16 mouse cellular contexts compared by ENCODE assay signal in the genomic region with DNA sequence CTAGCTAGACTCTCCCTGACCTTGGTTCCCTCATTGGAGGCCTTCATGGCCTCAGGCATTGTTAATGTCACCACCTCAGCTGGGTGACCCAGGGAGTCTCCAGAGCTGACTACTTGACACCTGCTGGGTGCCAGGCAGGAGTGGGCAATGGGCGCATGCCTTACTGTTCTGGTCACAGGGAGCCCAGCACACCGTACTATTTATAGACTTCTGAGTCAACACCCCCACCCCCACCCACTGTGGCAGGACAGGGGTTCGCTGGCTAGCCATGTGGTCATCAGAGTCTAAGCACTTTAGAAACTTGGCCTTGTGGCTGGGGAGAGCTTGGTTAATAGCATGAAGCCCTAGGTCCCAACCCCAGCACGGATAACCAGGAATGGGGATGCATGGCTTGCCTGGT. TPM values are rescaled to one million over a fixed set of nuclear protein-coding genes. Genes with fewer than 3 reads are reported as not detected.
A peak's percentile ranks its signal among the peaks of the same experiment; 100 is the strongest.
DNase-seq lines count a peak whose midpoint lies in the region; ATAC-seq and TF ChIP-seq lines count a peak whose summit lies in the region.
"Had no signal": no experiment of that assay in that cellular context is flagged by ENCODE, and none has a peak within 500 bp of the region (broad histone marks: within the 10 kb centered on the region; RNA-seq: fewer than 3 reads in every experiment).

No protein-coding gene starts in this region.

- no peak overlapping the region for H3K4me3 ChIP-seq in liver, embryonic 13.5 days (replicated peaks)
- no peak overlapping the region for H3K4me3 ChIP-seq in heart, embryonic 13.5 days
- no peak overlapping the region for H3K4me3 ChIP-seq in stomach, postnatal 0 days (ENCODE audit: low read depth, low read length)
- H3K4me3 ChIP-seq in cerebellum, adult 2 months (replicated peaks; ENCODE audit: insufficient read depth, low read depth, low read length) = no peak overlapping the region
- H3K4me3 ChIP-seq: layer of hippocampus, adult 2 months; limb, embryonic 10.5 days; midbrain, embryonic 13.5 days; neural tube, embryonic 12.5 days had no signal

- no peak for TF ChIP-seq CTCF in stomach, postnatal 0 days (IDR thresholded peaks at IDR 0.05; ENCODE audit: low read depth)
- no peak for TF ChIP-seq CTCF in cerebellum, adult 2 months (IDR thresholded peaks at IDR 0.05; ENCODE audit: borderline replicate concordance, insufficient read depth, low read depth, low read length)

- 0 out of 2 replicates have a peak overlapping the region, but pooled peaks have one; percentile 15 for H3K9ac ChIP-seq in liver, embryonic 13.5 days
- peak overlapping the region; percentile 57 for H3K9ac ChIP-seq in heart, embryonic 13.5 days
- no peak overlapping the region for H3K9ac ChIP-seq in stomach, postnatal 0 days (ENCODE audit: low read length)
- H3K9ac ChIP-seq: midbrain, embryonic 13.5 days; neural tube, embryonic 12.5 days had no signal

- no peak overlapping the region for H3K4me2 ChIP-seq in liver, embryonic 13.5 days
- no peak overlapping the region; the same call in 1 of the 2 replicates for H3K4me2 ChIP-seq in heart, embryonic 13.5 days
- no peak overlapping the region for H3K4me2 ChIP-seq in stomach, postnatal 0 days (replicated peaks; ENCODE audit: low read depth)
- H3K4me2 ChIP-seq: midbrain, embryonic 13.5 days; neural tube, embryonic 12.5 days had no signal

- ATAC-seq in liver, embryonic 13.5 days (ENCODE audit: low read depth) = 0 out of 2 replicates have a peak, but pooled peaks have one; percentile 8
- ATAC-seq in heart, embryonic 13.5 days (ENCODE audit: extremely low read depth, insufficient number of reproducible peaks, low FRiP score, low TSS enrichment) = peak; percentile 62
- peak; percentile 16; the same call in 1 of the 2 replicates for ATAC-seq in stomach, postnatal 0 days (ENCODE audit: low FRiP score, low TSS enrichment)
- ATAC-seq: inflammation-experienced regulatory T-cells, adult 6 months; midbrain, embryonic 13.5 days had no signal

- WGBS in liver, embryonic 13.5 days (ENCODE audit: insufficient replicate concordance) = 67% methylated on average over 4 of the region's 4 CpGs
- 39% methylated on average over 4 of the region's 4 CpGs for WGBS in heart, embryonic 13.5 days
- WGBS in stomach, postnatal 0 days = 70% methylated on average over 4 of the region's 4 CpGs
- 41% methylated on average over 4 of the region's 4 CpGs for WGBS in cerebellum, adult 2 months

- peaks cover 45% of the 10 kb centered on the region for H3K36me3 ChIP-seq in liver, embryonic 13.5 days
- H3K36me3 ChIP-seq in heart, embryonic 13.5 days = peaks cover 51% of the 10 kb centered on the region
- peaks cover 9% of the 10 kb centered on the region; the same call in 1 of the 2 replicates for H3K36me3 ChIP-seq in stomach, postnatal 0 days (ENCODE audit: control insufficient read depth, insufficient read depth, low read length)

- no peak overlapping the region; the same call in 1 of the 2 replicates for H3K27ac ChIP-seq in liver, embryonic 13.5 days
- H3K27ac ChIP-seq in heart, embryonic 13.5 days (replicated peaks) = peak overlapping the region; percentile 85
- no peak overlapping the region for H3K27ac ChIP-seq in stomach, postnatal 0 days (replicated peaks)
- no peak overlapping the region for H3K27ac ChIP-seq in cerebellum, adult 2 months (ENCODE audit: insufficient read depth, low read length)
- H3K27ac ChIP-seq: forebrain, embryonic 10.5 days; layer of hippocampus, adult 2 months; limb, embryonic 10.5 days; midbrain, embryonic 13.5 days; neural tube, embryonic 12.5 days had no signal

- peaks cover 31% of the 10 kb centered on the region for H3K4me1 ChIP-seq in liver, embryonic 13.5 days (replicated peaks)
- peaks cover 23% of the 10 kb centered on the region for H3K4me1 ChIP-seq in heart, embryonic 13.5 days
- H3K4me1 ChIP-seq in stomach, postnatal 0 days (replicated peaks; ENCODE audit: control insufficient read depth, insufficient read depth) = no peaks in the 10 kb centered on the region
- peaks cover 9% of the 10 kb centered on the region for H3K4me1 ChIP-seq in cerebellum, adult 2 months (ENCODE audit: control insufficient read depth, insufficient read depth, low read length)
- H3K4me1 ChIP-seq: limb, embryonic 10.5 days; neural tube, embryonic 12.5 days had no signal

- peak; percentile 82 for DNase-seq in adrenal gland, adult 2 months
- no peak for DNase-seq in adrenal gland, postnatal 4 days (ENCODE audit: low spot score in 2 of 2)
- DNase-seq in liver, embryonic 13.5 days = no peak
- DNase-seq in liver = no peak
- DNase-seq in stomach, postnatal 0 days (ENCODE audit: low spot score) = no peak
- DNase-seq in frontal cortex, adult 2 months (ENCODE audit: extremely low spot score in 1 of 2, low spot score in 1 of 2) = no peak
- no peak for DNase-seq in cerebellum, adult 2 months
- DNase-seq: B cell, adult 2 months; lung, postnatal 10 days had no signal

- no peaks in the 10 kb centered on the region for H3K9me3 ChIP-seq in liver, embryonic 13.5 days (replicated peaks)
- no peaks in the 10 kb centered on the region; the same call in 1 of the 2 replicates for H3K9me3 ChIP-seq in heart, embryonic 13.5 days
- H3K9me3 ChIP-seq in stomach, postnatal 0 days (ENCODE audit: control insufficient read depth, low read length) = no peaks in the 10 kb centered on the region
- H3K9me3 ChIP-seq: forebrain, embryonic 10.5 days; limb, embryonic 10.5 days; midbrain, embryonic 13.5 days; neural tube, embryonic 12.5 days had no signal

- no peaks in the 10 kb centered on the region for H3K27me3 ChIP-seq in liver, embryonic 13.5 days
- no peaks in the 10 kb centered on the region for H3K27me3 ChIP-seq in heart, embryonic 13.5 days (replicated peaks)
- H3K27me3 ChIP-seq in stomach, postnatal 0 days (ENCODE audit: control insufficient read depth, insufficient read depth, low read length) = no peaks in the 10 kb centered on the region
- H3K27me3 ChIP-seq in cerebellum, adult 2 months (ENCODE audit: control insufficient read depth, insufficient read depth, low read length) = no peaks in the 10 kb centered on the region
- H3K27me3 ChIP-seq: midbrain, embryonic 13.5 days; neural tube, embryonic 12.5 days had no signal

- no peak for TF ChIP-seq EP300 in stomach, postnatal 0 days (optimal IDR thresholded peaks at IDR 0.05)

- no peak for TF ChIP-seq POLR2A in cerebellum, adult 2 months (IDR thresholded peaks at IDR 0.05; ENCODE audit: borderline replicate concordance, insufficient read depth, low read length)

RNA-seq across cellular contexts. Expression of a gene that starts 12.9 kb away (rescaled TPM):
- total RNA-seq in adrenal gland, adult 2 months (2021) = 10 to 100 TPM; 20.9 to 21.9 TPM
- polyA plus RNA-seq in adrenal gland, adult 2 months (2012; rRNA removed) = 70.3 and 85.2 TPM in 2 replicates
- 10 to 100 TPM; 17.9 to 18.6 TPM for total RNA-seq in adrenal gland, postnatal 4 days (2021)
- 7.1 and 7.8 TPM in 2 replicates for polyA plus RNA-seq in liver, embryonic 13.5 days (2015; fragmentation: Nextera tagmentation; extraction: Ambion mirVana)
- polyA plus RNA-seq in heart, embryonic 13.5 days (2015; fragmentation: Nextera tagmentation; extraction: Ambion mirVana) = 12.5 and 13.6 TPM in 2 replicates
- polyA plus RNA-seq in stomach, postnatal 0 days (2015; fragmentation: Nextera tagmentation; extraction: Ambion mirVana) = 33.6 and 37.4 TPM in 2 replicates
- 15.5 and 15.6 TPM in 2 replicates for polyA plus RNA-seq in frontal cortex, adult 2 months (2012; rRNA removed)
- 23.3 and 23.7 TPM in 2 replicates for polyA plus RNA-seq in cerebellum, adult 2 months (2012; rRNA removed)

RNA-seq across cellular contexts. Expression of a gene that starts 13.2 kb away (rescaled TPM):
- 10 to 100 TPM; 40.2 to 58.1 TPM for total RNA-seq in adrenal gland, adult 2 months (2021)
- polyA plus RNA-seq in adrenal gland, adult 2 months (2012; rRNA removed) = 89.9 and 97.9 TPM in 2 replicates
- 10 to 100 TPM; 61.1 to 71.2 TPM for total RNA-seq in adrenal gland, postnatal 4 days (2021)
- polyA plus RNA-seq in liver, embryonic 13.5 days (2015; fragmentation: Nextera tagmentation; extraction: Ambion mirVana) = 31.5 and 32.0 TPM in 2 replicates
- polyA plus RNA-seq in heart, embryonic 13.5 days (2015; fragmentation: Nextera tagmentation; extraction: Ambion mirVana) = 46.6 and 49.6 TPM in 2 replicates
- 43.0 and 44.1 TPM in 2 replicates for polyA plus RNA-seq in stomach, postnatal 0 days (2015; fragmentation: Nextera tagmentation; extraction: Ambion mirVana)
- 81.7 and 86.5 TPM in 2 replicates for polyA plus RNA-seq in frontal cortex, adult 2 months (2012; rRNA removed)
- polyA plus RNA-seq in cerebellum, adult 2 months (2012; rRNA removed) = 106 and 112 TPM in 2 replicates

RNA-seq across cellular contexts. Expression of a gene that starts 16.6 kb away (rescaled TPM):
- total RNA-seq in adrenal gland, adult 2 months (2021) = 10 to 100 TPM; 26.5 to 50.3 TPM
- polyA plus RNA-seq in adrenal gland, adult 2 months (2012; rRNA removed) = 93.3 and 104 TPM in 2 replicates
- total RNA-seq in adrenal gland, postnatal 4 days (2021) = 10 to 100 TPM; 77.0 to 81.8 TPM
- 35.6 and 38.7 TPM in 2 replicates for polyA plus RNA-seq in liver, embryonic 13.5 days (2015; fragmentation: Nextera tagmentation; extraction: Ambion mirVana)
- polyA plus RNA-seq in heart, embryonic 13.5 days (2015; fragmentation: Nextera tagmentation; extraction: Ambion mirVana) = 271 and 277 TPM in 2 replicates
- polyA plus RNA-seq in stomach, postnatal 0 days (2015; fragmentation: Nextera tagmentation; extraction: Ambion mirVana) = 157 and 176 TPM in 2 replicates
- polyA plus RNA-seq in frontal cortex, adult 2 months (2012; rRNA removed) = 13.4 and 16.9 TPM in 2 replicates
- 7.6 and 8.6 TPM in 2 replicates for polyA plus RNA-seq in cerebellum, adult 2 months (2012; rRNA removed)

RNA-seq across cellular contexts. Expression of a gene that starts 22.7 kb away (rescaled TPM):
- total RNA-seq in adrenal gland, adult 2 months (2021) = 10 to 100 TPM; 40.2 to 49.7 TPM
- 17.7 and 21.3 TPM in 2 replicates for polyA plus RNA-seq in adrenal gland, adult 2 months (2012; rRNA removed)
- 10 to 100 TPM; 76.4 to 85.1 TPM for total RNA-seq in adrenal gland, postnatal 4 days (2021)
- 1.7 and 2.2 TPM in 2 replicates for polyA plus RNA-seq in liver, embryonic 13.5 days (2015; fragmentation: Nextera tagmentation; extraction: Ambion mirVana)
- 6.8 and 7.1 TPM in 2 replicates for polyA plus RNA-seq in heart, embryonic 13.5 days (2015; fragmentation: Nextera tagmentation; extraction: Ambion mirVana)
- 3.4 and 3.8 TPM in 2 replicates for polyA plus RNA-seq in stomach, postnatal 0 days (2015; fragmentation: Nextera tagmentation; extraction: Ambion mirVana)
- 20.5 and 22.4 TPM in 2 replicates for polyA plus RNA-seq in frontal cortex, adult 2 months (2012; rRNA removed)
- polyA plus RNA-seq in cerebellum, adult 2 months (2012; rRNA removed) = 22.6 and 23.3 TPM in 2 replicates

RNA-seq across cellular contexts. Expression of a gene that starts 28.2 kb away (rescaled TPM):
- total RNA-seq in adrenal gland, adult 2 months (2021) = 100 to 1,000 TPM in 1 of 2 experiments, 10 to 100 TPM in 1; 84.8 to 154 TPM
- polyA plus RNA-seq in adrenal gland, adult 2 months (2012; rRNA removed) = 186 and 187 TPM in 2 replicates
- total RNA-seq in adrenal gland, postnatal 4 days (2021) = 100 to 1,000 TPM in 1 of 2 experiments, 10 to 100 TPM in 1; 98.0 to 104 TPM
- polyA plus RNA-seq in liver, embryonic 13.5 days (2015; fragmentation: Nextera tagmentation; extraction: Ambion mirVana) = 29.2 and 31.9 TPM in 2 replicates
- polyA plus RNA-seq in heart, embryonic 13.5 days (2015; fragmentation: Nextera tagmentation; extraction: Ambion mirVana) = 38.0 and 38.1 TPM in 2 replicates
- 76.1 and 76.9 TPM in 2 replicates for polyA plus RNA-seq in stomach, postnatal 0 days (2015; fragmentation: Nextera tagmentation; extraction: Ambion mirVana)
- polyA plus RNA-seq in frontal cortex, adult 2 months (2012; rRNA removed) = 34.0 and 34.2 TPM in 2 replicates
- polyA plus RNA-seq in cerebellum, adult 2 months (2012; rRNA removed) = 32.1 and 33.7 TPM in 2 replicates

Comparison
In these comparisons a context has a peak if more than half of its experiments do, and no peak if none do; other contexts are left out.
1. ATAC-seq: peak in every context shown above with its lines; median percentile 62 in heart, embryonic 13.5 days; 16 in stomach, postnatal 0 days; 8 in liver, embryonic 13.5 days.